Mouse (Mus musculus) layer of hippocampus, adult 18-20 months (tissue): Measurements from ENCODE around the gene Nrxn3. TPM values are rescaled to one million over a fixed set of nuclear protein-coding genes. Genes with fewer than 3 reads are reported as not detected.
A peak's percentile ranks its signal among the peaks of the same experiment; 100 is the strongest.

Experiments
- DNase-seq, 2 experiments: peaks; one replicate each; pipeline ENCODE4 v3.0.0; 2022; ENCODE audit warnings: low spot score in 2 of 2
- total RNA-seq, 2 experiments: library from RNA; stranded (reverse); gene quantifications; 2 replicates each; pipeline ENCODE4 v1.2.3; 2021

Nrxn3 gene
- total RNA-seq, 2 experiments from 2014 or later: 175 to 204 TPM

GRCm38 (mm10) chr12:88916752-88917151 lies 194.1 kb downstream of the Nrxn3 start:
- no peak for DNase-seq

GRCm38 (mm10) chr12:88924896-88925295 lies 202.2 kb downstream of the Nrxn3 start:
- DNase-seq: no peak

GRCm38 (mm10) chr12:88926306-88926705 lies 203.6 kb downstream of the Nrxn3 start:
- DNase-seq: no peak

DNA sequence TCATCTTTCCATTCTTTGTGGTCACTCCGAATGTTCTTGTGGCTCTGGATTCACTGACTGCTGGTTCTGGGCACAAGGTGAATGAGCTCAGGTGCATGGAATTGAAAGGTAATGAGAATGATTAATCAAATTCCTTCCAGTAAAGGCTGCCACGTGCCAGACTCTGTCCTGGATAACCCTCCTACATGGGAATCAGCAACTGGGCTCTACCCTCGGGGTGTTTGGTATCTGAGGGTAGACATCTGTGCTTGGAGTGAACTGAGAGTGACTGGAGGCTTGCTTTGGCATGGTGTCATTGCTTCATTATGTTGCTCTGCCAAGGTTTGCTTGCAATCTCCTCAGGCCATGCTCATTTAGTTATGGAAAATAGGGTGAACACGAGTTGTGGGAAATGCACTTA lies 209.0 kb downstream of the Nrxn3 start:
- DNase-seq: no peak

DNA sequence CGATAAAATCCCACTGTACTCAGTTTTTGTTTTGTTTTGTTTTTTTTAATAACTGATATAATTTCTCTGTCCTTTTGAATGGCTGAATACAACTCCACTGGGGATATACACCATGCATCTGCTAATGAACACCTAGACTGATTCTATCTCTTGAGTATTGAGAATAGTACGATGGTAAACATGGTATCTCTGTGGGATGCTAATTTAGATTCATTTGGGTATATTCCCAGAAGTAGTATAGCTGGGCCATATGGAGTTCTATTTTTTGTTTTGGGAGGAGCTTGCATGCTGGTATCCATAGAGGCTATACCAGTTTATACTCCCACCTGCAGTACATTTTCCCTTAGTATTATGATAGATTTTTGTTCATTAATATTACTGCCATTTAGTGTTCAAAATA lies 217.0 kb downstream of the Nrxn3 start:
- DNase-seq: no peak

- no peak for DNase-seq
Observed at GRCm38 (mm10) chr12:88944967-88945366, 222.3 kb downstream of the Nrxn3 start.

- no peak for DNase-seq
Observed at GRCm38 (mm10) chr12:88949870-88950269, 227.2 kb downstream of the Nrxn3 start.

GRCm38 (mm10) chr12:88952937-88953600 lies 230.4 kb downstream of the Nrxn3 start:
- DNase-seq: peak; percentile 22 to 55

DNA sequence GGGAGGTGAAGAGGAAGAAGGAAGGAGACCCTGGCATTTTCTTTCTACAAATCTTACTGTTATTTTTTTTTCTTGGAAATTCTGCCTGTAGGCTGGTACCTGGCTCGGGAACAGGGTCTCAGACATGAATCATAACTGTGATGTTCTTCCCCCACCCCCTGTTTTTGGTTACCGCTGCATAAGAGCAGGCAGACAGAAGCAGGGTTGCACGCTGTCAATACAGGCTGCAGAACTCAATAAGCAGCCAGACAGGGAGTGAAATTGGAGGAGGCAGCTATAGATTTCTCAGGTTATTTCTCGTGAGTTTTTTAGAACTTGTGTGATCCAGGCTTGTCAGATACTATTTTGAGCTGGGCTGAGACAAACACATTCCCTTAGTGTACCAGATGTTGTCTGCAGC lies 231.1 kb downstream of the Nrxn3 start:
- DNase-seq: peak in 1 of 2 experiments; percentile 49

DNA sequence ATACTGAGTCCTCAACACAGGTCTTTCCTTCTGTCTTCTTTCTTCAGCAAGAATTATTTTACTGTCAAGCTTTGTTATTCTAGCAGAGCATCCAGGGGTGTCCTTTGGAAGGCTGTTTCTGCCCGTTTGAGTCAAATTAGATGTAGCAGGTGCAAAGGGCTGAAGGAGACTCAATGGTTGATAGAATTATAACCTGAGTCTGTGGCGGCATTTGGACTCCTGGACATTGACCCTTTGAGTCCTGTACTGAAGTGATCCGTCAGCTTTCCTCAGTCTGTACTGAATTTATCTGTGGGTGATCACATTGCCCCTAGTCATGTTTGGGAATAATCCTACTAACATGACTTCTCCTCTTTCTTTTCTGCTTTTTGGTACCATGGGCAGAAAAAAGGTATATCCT lies 234.8 kb downstream of the Nrxn3 start:
- DNase-seq: no peak

- DNase-seq: peak; percentile 51 to 69
Observed at GRCm38 (mm10) chr12:88960817-88961216, 238.1 kb downstream of the Nrxn3 start.

DNA sequence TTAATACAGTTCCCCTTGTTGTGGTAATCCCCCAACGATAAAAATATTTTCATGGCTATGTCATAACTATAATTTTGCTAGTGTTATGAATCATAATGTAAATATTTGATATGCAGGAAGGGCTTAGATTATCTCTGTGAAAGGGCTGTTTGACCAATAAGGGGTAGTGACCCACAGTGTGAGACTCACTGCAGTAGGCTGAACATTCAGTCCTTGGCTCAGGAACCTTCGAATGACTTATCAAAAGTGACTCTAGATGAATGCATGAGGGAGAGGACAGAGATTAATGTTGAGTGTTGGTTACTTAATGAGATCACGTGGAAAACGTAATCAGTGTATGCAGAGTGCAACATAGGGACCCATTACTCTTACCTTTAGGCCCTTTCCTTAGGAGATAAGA lies 243.7 kb downstream of the Nrxn3 start:
- DNase-seq: no peak

GRCm38 (mm10) chr12:88976621-88977020 lies 253.9 kb downstream of the Nrxn3 start:
- no peak for DNase-seq

DNA sequence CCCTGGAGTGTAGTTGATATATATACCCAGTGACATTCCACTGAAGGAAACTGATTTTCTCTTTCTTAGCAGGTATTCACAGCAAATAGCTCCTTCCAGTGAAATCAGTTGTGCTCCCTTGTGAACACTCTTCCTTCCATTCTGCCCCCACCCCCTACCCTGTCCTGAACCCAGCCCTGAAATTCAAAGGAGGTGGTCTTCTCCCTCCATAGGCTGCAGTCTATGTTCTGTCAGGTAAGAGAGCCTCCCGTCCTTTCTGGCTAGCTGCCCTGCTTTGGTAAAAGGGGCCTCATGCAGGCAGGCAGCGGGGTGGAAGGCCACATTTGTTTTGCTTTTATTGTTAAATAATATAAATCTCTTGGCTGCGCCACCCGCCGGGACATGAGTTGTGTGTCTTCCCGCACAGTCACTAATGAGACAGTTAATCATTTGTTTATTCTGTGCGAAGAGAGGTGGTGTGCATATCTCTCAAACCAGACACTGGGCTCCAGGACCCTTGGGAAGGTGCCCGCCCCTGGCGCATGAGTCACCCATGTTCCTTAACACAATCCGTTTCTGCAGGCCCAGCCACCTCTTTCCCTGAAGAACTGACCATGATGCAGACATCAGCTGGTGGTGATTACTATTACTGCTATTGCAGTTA lies 261.1 kb downstream of the Nrxn3 start:
- DNase-seq: no peak

DNA sequence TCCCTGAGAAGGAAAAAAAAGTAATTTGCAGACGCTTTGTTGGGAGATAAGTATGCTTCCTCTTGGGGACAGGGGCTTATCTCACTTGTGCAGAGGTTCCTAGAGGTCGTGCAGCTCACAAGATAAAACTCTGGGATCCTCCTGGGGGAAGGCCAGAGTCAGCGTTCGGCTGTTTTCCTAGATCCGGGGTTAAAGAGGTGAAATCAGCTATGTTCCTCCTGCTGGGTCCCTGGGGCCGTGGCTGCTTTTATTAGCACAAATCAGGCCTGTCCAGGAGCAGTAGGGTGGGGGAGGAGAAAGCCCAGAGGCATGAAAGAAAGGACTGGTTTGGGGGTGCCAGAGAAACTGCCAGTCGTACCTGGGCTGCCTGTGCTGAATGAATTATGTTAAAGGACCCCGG lies 261.7 kb downstream of the Nrxn3 start:
- no peak for DNase-seq

GRCm38 (mm10) chr12:88984804-88985203 lies 262.1 kb downstream of the Nrxn3 start:
- no peak for DNase-seq

GRCm38 (mm10) chr12:88987046-88987445 lies 264.4 kb downstream of the Nrxn3 start:
- no peak for DNase-seq

DNA sequence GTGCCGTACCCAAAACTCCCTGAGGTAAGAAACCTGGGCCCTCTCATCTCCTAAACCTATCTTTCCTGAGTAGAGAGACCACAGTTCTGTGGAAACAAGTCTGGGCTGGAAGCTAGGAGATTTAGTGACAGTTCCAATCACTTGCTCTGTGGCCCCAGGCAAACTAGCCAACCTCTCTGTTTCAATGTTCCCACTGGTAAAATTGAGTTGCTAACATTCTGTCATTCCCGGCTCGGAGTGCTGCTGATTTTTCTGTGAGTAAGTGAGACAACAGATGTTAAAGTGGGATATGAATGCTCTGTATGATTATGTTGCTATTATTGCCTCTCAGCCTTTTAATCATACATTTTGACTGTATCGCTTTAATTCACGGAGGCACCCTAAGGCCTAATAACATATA lies 268.1 kb downstream of the Nrxn3 start:
- DNase-seq: peak; percentile 23 to 57

DNA sequence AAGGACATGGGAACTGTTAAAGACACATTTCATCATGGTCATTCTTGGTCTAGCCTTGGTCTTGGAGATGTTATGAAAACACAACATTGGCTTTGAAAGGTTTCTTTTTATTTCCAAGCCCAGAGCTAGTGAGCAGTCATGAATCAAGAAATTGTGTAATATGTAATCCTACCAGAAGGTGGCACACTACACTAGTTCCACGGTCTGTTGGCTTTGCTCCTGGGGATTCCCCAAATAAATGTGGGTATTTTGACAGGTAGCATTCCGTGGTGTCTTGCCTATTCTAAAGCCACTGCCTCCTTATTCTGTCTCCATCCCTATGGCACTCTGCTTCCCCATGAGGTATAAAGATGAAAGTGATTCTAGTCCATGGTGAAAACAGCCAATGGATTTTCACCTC lies 269.5 kb downstream of the Nrxn3 start:
- DNase-seq: peak in 1 of 2 experiments; percentile 74

GRCm38 (mm10) chr12:88993788-88994187 lies 271.1 kb downstream of the Nrxn3 start:
- DNase-seq: no peak

DNA sequence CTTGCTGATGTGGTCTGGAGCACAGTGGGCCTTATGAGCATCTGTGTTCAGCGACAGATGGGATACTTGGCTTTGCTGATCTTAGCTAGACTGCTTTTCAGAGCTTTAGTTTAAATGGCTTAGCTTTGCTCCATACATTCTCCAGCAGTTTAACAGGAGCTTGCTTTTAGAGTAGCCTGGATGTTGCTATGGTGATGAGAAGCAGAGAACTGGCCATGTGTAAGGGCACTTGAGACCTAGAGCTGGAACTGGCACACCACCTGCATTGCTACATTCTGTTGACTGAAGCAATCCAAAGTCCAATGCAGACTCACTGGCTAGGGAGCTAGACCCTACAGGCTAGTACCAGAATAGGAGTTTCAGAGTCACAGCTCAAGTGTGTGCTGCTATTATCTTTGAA lies 293.8 kb downstream of the Nrxn3 start:
- DNase-seq: no peak

GRCm38 (mm10) chr12:89025180-89025579 lies 302.5 kb downstream of the Nrxn3 start:
- DNase-seq: no peak

GRCm38 (mm10) chr12:89035984-89036618 lies 313.4 kb downstream of the Nrxn3 start:
- DNase-seq: no peak
